Mouse (Mus musculus) mouse embryonic stem cell (cell line): ENCODE data around the gene Senp1.

Experiments
- in situ Hi-C, 2 experiments: fragments of 300-500 bp; cut with MboI; formaldehyde crosslinking; loops; 1 replicate in 1 of 2; 3 replicates in 1 of 2; pipeline ENCODE4 v1.14.3; 2019 to 2020; ENCODE audit warnings: low sequenced_read_pairs in 2 of 2, low pct_unique_long_range_greater_than_20kb in 1 of 2, mixed read lengths in 1 of 2; ENCODE audit not compliant: unreplicated experiment in 1 of 2

Senp1 gene

DNA sequence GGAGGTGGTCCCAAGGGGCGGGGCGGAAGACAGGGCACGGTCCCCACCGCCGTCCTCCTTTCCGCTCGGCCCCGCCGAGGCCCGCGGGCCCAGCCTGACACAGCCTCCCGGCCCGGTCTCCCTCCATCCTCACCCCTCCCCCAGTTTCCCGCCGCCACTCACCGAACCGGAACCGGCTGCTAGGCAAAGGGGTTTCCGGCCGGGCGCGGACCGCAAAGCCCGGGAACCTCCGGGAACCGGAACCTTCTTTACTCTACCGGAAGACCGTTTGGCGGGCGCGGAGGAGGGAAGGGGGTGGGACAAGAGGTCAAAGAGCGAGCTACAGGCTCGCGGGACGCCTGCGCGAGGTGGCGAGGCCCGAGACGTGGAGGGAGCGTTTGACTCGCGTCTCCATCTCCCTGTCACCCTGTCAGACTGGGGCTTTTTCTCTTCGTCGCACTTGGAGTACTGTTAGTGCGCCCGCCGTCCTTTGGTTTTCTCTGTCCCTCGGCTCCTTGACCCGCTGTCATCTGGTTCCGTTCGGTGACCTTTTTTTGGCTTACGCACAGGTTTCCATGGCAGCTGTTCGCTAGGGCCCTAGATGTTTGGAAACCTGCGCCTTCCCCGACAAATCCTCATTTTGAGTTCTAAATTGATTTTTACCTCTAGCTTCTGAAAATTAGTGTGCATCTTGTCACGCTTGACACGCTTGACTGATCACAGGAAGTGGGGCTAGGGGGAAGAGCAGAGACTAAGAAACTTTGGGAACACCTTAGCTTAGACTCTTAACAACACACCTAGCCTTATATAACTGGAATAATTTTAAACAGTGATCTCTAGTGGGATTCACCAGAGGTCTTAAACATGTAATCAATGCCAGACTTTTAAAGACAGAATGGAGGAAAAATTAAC lies at the start of gene Senp1:
Gene Senp1, minus strand, starts transcription at position 624 of the 891 bp plus-strand sequence.
- in situ Hi-C loops: no loop called here

DNA sequence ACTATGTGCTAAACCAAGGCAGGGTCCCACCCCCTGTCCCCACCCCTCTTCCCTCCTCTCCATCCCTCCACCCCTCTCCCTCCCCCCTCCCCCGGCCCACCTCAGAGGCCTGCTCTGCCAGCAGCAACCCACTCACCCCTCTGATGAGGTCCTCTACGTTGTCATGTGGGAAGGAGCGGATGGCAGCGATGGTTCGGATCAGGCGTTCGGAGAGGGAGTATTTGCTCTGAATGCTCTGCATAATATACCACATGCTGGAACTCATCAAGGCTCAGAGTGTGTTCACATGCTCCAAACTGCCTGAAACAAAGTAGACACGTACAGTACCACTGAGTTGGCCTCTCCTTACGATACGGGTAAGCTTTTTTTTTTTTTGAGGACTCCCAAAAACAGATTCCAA lies 49.0 kb upstream of the Senp1 start:
- in situ Hi-C loops: no loop called here

DNA sequence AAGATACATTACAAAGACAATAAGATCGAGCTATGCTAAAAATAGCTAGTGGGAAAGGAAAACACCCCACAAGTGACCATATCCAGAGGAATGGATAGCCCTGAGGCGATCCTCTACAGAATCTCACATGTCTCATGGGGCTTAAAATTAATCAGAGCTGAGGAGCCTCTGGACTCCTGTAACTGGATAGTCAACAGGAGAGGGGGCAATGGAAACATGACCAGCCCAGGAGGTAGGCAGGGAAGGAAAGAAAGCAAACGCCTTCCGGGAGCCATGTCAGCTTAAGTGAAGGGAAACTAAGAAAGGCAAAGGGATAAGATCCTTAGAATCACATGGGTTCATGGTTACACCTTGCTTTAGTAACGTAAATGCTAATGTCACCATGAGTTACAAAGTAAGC lies 47.3 kb upstream of the Senp1 start:
- in situ Hi-C loops: no loop called here

DNA sequence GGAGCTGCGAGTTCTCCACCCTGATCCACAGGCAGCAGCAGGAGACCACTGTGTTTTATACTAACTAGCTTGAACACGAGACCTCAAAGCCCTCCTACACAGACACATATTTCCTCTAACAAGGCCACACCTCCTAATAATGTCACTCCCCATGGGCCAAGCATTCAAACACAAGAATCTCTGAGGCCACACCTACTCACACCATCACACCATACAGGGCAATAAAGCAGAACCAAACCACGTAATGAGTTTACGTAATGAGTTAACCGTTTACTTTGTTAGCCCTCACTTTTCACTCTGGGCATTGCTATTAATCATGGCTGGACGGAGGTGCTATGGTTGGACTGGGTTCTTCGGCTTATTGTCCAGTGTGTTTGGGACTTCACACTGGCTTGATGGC lies 46.2 kb upstream of the Senp1 start:
- in situ Hi-C loops: no loop called here

DNA sequence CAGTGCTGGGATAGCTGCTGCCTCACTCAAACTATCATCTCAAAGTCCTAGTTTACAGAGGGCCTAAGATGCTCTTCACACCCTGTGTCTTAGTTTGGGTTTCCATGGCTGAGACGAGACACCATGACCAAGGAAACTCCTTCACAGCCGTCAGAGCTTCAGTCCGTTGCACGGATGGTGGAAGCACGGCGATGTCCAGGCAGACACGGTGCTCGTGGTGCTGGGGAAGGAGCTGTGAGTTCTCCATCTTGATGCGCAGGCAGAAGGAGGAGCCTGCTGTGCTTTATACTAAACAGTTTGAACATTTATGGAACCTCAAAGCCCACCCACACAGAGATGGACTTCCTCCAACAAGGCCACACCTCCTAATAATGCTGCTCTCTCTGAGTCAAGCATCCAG lies 43.3 kb upstream of the Senp1 start:
- in situ Hi-C loops: no loop called here

DNA sequence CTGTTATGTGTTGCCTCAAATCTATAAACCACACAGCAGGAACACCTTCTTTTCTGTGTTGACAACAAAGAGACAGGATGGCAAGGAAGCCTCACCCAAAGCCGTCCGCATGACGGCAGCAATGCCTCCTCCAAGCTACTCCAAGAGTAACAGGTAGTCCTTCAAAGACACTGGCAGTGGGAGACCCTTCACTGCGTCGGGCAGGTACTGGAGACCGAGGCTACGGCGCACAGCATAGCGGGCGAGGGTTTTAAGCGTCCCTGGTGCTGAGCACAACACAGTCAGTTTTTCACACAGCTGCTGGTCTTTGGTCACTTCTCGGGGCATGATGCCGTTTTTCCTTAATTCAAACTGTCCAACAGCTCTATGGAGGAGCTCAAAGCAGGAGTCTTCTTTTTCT lies 42.1 kb upstream of the Senp1 start:
- in situ Hi-C loops: no loop called here

DNA sequence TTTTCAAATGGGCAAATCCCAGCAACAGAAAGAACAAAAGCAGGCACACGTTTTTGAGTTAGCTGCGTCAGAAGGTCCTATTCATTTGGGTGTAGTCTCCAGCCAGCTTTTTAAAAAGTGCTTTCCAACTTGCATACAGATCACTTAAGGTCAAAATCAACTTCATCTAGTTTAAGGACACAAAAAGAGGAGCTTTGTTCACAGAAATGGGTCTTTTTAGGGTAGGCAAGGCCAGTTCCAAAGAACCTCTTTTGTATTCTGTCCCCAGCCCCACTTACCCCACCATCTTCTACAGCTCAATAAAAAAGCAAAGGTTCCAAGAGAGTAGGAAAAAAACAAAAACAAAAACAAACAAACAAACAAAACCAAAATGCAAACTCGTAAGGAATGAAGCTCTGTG lies 41.1 kb upstream of the Senp1 start:
- in situ Hi-C loops: no loop called here

DNA sequence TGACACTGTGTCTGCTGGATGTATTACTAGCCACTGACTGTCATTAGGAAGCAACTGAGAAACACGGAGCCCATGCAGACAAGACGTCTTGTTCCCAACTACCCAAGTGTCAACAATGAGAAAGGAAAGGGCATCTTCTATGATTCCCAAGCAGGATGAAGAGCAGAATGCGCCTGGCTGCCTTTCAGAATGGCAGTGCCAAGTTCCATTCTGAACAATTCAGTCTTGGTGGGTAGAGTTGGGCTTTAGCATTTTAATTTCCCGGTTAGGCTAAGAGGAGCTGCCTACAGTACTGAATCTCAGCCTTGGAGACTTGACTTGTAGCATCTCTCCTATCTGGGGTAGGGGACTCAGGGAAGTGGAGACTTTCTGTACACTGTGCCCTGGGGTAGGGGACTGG lies 40.5 kb upstream of the Senp1 start:
- in situ Hi-C loops: no loop called here

DNA sequence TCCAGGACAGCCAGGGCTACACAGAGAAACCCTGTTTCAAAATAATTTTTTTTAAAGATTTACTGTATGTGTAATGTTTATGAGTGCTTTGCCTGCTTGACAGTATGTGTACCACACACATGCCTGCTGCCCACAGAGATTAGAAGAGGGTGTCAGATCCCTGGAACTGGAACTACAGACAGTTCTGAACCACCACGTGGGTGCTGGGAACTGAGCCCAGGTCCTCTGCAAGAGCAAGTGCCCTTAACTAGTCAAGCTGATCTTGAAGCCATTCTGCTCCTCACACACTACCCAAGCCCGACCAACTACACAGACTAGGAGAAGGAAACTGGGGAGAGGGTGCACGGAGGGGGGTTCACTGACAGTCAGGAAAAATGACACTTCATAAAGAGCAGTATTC lies 39.9 kb upstream of the Senp1 start:
- in situ Hi-C loops: no loop called here

DNA sequence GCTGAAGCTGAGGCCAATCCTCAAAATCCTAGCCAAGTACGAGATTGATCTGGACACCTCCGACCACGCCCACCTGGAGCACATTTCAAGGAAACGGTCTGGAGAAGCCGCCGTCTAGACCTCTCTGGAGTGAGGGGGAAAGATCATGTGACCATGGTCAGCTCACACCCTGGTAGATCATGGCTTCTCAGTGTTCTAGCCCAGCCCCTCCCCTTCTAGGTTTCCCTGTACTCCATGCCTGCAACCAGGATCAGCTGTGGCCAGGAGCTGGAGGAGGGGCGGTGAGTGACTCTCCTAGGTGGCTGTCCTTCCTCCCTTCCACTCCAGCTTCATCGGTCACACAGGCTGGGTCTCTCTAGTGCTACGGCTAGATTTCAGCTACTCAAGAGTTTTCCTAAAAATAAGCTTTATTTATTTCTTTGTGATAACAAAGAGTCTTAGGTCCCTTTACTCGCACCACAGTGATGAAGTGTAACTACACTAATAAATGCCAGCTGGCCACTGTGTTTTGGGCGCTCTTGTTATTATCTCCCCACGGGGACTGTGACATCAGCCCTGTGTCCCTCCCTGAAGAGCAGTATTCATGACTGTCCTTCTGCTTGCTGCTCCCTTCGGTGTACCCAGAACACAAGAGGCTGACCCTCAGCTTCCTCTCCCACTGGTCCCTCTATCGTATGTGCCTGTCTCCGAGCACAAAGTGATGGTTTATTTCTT lies 38.6 kb upstream of the Senp1 start:
- in situ Hi-C loops: no loop called here

DNA sequence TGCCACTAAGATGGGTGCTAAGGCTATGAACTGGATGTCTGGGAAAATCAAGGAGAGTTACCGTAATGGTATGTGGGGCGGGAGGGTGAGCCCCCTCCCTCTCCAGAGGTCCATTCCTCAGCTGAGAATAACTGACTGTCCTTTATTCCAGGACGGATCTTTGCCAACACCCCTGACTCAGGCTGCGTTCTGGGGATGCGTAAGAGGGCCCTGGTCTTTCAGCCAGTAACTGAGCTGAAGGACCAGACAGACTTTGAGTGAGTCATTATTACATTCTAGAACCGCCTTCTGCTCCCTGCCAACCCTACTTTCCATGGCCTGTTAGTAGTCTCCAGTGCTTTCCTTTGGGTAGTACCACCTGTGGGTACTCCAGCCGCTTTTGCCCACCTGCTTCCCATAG lies 37.9 kb upstream of the Senp1 start:
- in situ Hi-C loops: no loop called here

DNA sequence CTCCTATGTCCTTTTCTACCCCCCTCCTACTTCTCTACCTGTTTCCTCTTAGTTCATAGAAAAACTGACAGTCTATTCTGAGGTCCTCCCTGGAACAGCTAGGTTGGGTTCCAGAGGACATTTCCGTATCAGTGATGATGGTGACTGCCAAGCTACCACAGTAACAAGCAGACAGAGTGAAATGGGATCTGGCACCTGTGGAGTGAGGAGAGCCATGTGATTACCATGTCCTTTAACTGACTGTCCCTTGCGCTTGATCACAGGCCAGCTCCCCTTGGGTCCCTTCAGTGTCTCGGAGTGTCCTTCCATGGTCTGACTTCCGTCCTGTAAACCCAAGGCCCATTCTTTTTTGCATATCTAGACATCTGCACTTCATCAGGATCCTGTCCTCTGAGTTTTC lies 37.5 kb upstream of the Senp1 start:
- in situ Hi-C loops: no loop called here

DNA sequence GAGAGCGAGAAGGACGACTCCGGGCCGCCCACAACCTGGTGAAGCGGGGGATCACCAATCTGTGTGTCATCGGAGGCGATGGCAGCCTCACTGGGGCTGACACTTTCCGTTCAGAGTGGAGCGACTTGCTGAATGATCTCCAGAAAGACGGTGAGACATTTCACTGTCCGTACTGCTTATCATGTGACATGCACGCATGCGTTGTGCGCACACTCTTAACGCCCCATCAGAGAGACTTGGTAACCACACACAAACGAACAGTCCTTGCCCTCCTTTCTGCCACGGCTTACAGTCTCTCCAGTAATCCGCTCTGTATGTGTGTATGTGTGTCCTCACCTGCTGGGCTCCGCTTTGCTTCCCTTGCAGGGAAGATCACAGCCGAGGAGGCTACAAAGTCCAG lies 27.3 kb upstream of the Senp1 start:
- in situ Hi-C loops: no loop called here

DNA sequence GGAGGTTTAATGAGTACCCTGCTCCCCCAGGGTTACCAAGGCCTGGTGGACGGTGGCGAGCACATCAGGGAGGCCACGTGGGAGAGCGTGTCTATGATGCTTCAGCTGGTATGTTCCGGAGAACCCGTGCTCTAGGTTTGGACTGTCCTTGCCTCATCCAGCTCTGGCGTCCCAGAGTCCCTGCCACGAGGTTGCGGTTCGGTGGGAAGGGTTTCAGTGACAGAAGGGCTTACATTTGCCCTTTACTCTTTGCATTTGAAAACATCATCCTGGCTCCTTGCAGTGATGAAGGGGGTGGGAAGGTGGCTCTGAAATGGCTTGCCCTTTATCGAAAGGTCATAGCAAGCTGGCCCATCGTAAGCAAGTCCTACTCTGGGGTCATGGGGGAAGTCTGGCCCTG lies 25.8 kb upstream of the Senp1 start:
- in situ Hi-C loops: no loop called here

DNA sequence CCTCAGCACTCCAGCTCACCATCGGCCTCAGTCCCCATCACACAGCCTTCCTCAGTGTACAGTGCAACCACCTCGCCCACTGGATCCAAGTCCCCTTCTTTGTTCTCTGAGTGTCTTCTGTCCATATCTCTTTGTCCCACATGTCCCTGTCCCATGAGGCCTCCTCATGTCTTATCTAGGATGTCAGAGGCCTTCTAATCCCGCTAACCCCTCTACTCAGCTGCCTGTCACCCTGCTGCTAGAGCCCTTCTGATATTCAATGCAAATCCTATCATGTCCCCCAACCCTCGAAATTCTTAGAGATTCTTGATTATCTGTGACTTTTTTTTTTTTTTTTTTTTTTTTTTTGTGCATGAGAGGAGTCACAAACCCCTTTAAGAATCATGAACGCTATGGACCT lies 22.7 kb upstream of the Senp1 start:
- in situ Hi-C loops: no loop called here

DNA sequence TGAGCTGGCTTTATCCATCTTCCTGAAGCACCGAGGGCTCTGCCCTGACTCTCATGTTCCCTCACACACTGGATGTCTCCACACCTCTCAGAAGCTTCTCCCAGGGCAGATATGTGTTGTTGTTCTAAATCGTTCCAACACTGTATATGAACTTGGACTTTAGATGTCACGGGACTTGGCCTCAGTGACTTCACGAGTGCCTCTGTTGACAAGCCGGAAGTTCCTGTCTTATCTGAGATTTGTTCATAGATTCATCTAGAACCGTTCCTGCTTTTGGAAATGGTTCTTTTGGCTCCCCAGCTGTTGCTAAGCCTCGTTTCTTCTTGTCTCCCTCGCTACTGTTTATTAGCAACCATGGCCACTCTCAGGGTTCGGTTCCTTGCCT lies 22.2 kb upstream of the Senp1 start:
- in situ Hi-C loops: no loop called here

DNA sequence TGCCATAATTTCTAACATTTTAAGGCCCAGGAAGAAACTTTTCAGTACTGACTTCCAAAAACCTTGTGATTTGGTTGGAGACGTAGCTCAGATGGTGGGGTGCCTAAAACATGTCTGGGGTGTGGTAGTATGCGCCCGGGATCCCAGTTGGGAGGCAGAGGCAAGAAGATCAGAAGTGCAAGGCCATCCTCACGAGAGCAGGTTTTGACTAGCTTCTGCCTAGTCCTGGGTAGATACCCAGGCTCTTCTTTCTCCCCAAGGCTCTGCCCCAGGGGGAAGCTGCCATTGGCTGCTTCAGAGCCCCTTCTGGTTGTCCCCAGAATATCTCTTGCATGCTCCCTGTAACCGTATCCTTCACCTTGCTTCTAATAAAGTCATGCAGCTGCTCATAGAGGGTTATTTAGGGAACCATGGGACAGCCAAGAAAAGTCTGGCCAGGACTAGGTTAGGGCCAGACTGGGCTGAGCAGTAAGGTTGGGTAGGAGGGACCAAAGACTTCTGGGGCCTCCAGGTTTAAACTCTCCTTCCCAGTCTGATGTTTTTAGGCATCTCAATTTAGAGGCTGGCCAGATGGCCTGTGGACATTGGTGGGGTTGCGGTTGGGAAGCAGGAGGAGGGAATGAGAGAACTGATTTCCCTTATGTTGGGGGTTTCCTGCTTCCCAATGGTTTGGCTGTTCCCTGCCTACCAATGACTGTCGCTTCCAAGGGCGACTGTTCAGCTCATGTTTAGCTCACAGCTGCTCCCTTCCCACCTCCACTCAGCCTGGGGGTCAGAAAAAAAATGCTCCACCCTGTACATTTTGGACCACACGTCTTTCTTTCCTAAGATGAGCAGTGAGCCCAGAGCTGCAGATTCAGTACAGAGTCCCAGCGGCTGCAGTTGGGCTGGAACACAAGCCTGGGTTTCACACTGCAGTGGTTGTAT lies 21.6 kb upstream of the Senp1 start:
- in situ Hi-C loops: no loop called here

DNA sequence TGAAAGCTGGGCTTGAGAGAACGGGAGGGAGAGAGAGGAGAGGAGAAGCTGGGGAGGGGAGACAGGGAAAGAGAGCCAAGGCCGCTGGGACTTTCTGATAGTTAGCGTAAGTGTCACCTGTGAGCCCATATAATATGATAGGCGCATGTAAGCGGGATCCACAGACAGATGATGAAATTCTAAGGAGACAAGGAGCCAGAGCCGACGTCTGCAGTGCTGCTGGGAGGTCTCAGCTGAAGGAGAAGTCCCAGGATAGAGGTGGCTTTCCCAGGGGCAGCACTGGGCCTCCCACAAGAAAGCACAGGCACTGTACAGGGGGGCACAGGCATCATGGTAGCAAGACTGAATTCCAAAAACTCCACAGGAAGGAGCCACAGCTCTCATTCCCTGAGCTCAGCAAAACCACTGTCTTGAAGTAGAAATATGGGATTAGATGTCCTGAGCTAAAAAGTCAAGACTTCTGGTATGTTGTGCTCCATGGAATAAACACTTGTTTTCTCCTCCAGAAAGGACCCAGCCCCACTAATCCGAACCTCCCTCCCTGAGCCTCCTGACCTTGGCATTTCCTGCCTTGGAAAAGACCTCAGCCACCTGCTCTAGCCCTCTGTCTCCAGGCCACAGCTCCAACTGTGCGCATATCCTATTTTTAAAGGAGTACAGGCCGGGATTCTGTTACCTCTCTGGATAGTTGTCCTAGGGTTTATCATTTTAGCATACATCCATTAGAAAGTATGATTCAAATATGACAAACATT lies 20.7 kb upstream of the Senp1 start:
- in situ Hi-C loops: no loop called here
